Mouse (Mus musculus) right cerebral cortex, postnatal 25 days (tissue): ENCODE measurements around the gene Mrgprx1.

ENCODE experiments used
- DNase-seq: peaks from one replicate; pipeline ENCODE4 v3.0.0; 2022

Mrgprx1 gene

GRCm38 (mm10) chr7:48027497-48027896 lies at the start of gene Mrgprx1:
Gene Mrgprx1, minus strand, starts transcription at chr7:48027597.
- DNase-seq, result no peak

- DNase-seq, result no peak
Observed at GRCm38 (mm10) chr7:48075521-48075920, 48.1 kb upstream of the Mrgprx1 start.

GRCm38 (mm10) chr7:48046475-48047185 lies 19.2 kb upstream of the Mrgprx1 start:
- DNase-seq, result no peak

GRCm38 (mm10) chr7:48044046-48044445 lies 16.6 kb upstream of the Mrgprx1 start:
- no peak for DNase-seq

- no peak for DNase-seq
Observed at GRCm38 (mm10) chr7:48017874-48018273, 9.5 kb downstream of the Mrgprx1 start.

GRCm38 (mm10) chr7:47995689-47996088 lies 31.7 kb downstream of the Mrgprx1 start:
- no peak for DNase-seq

- no peak for DNase-seq
Observed at GRCm38 (mm10) chr7:47986752-47987151, 40.6 kb downstream of the Mrgprx1 start.

- no peak for DNase-seq
Observed at GRCm38 (mm10) chr7:47981995-47982394, 45.4 kb downstream of the Mrgprx1 start, which contains the start of gene Mrgpra4. Gene Mrgpra4, minus strand, starts transcription at chr7:47982095.
